Mouse (Mus musculus) neutrophil, adult 5-6 weeks (primary cell): ENCODE measurements around the gene Hmox2. TPM values are rescaled to one million over a fixed set of nuclear protein-coding genes. Genes with fewer than 3 reads are reported as not detected.

Source experiments
- ATAC-seq: fragments of 151-379, 151-347 bp; 2 replicates; pipeline ENCODE4 v1.8.0; 2017; ENCODE audit warnings: mild to moderate bottlenecking, moderate TSS enrichment; ENCODE audit not compliant: insufficient number of reproducible peaks, poor library complexity, low FRiP score, severe bottlenecking; ENCODE audit errors: extremely low read depth
- total RNA-seq: library from RNA; stranded (forward); fragments of 200-1000 nt; gene quantifications from 2 replicates; pipeline ENCODE4 v1.2.3, GENCODE M21; 2017

Gene Hmox2
- total RNA-seq, 1 experiment from 2014 or later = 70.6 TPM

GRCm38 (mm10) chr16:4722128-4722914, 3.8 kb upstream of the Hmox2 start:
- no peak for ATAC-seq

- peak; percentile 50; the same call in 1 of the 2 replicates for ATAC-seq
Measured at GRCm38 (mm10) chr16:4722915-4723209, 3.3 kb upstream of the Hmox2 start.

- ATAC-seq = no peak
Measured at GRCm38 (mm10) chr16:4725266-4725665, 895 bp upstream of the Hmox2 start.

- peak; percentile 37; the same call in 1 of the 2 replicates for ATAC-seq
Measured at GRCm38 (mm10) chr16:4726528-4727128, 467 bp downstream of the Hmox2 start.

- no peak for ATAC-seq
Measured at GRCm38 (mm10) chr16:4727526-4727925, 1.4 kb downstream of the Hmox2 start.

- ATAC-seq = no peak
Measured at GRCm38 (mm10) chr16:4727963-4728362, 1.8 kb downstream of the Hmox2 start.

GRCm38 (mm10) chr16:4730776-4731358, 4.7 kb downstream of the Hmox2 start:
- ATAC-seq = no peak

- ATAC-seq = no peak
Measured at GRCm38 (mm10) chr16:4736262-4736661, 10.1 kb downstream of the Hmox2 start.

- no peak for ATAC-seq
Measured at GRCm38 (mm10) chr16:4739994-4740393, 13.8 kb downstream of the Hmox2 start.

- no peak for ATAC-seq
Measured at GRCm38 (mm10) chr16:4742186-4742585, 16.0 kb downstream of the Hmox2 start.

GRCm38 (mm10) chr16:4752155-4752554, 26.0 kb downstream of the Hmox2 start:
- ATAC-seq = no peak

- no peak for ATAC-seq
Measured at GRCm38 (mm10) chr16:4754045-4754444, 27.9 kb downstream of the Hmox2 start.

GRCm38 (mm10) chr16:4756660-4757335, 30.6 kb downstream of the Hmox2 start:
- peak; percentile 72 for ATAC-seq

- ATAC-seq = no peak
Measured at GRCm38 (mm10) chr16:4762437-4762836, 36.3 kb downstream of the Hmox2 start.

GRCm38 (mm10) chr16:4763276-4763675, 37.1 kb downstream of the Hmox2 start:
- ATAC-seq = 0 out of 2 replicates have a peak, but pooled peaks have one; percentile 33

GRCm38 (mm10) chr16:4765852-4766251, 39.7 kb downstream of the Hmox2 start:
- ATAC-seq = no peak

- no peak for ATAC-seq
Measured at GRCm38 (mm10) chr16:4767012-4767790, 41.0 kb downstream of the Hmox2 start.

GRCm38 (mm10) chr16:4768719-4769118, 42.6 kb downstream of the Hmox2 start:
- ATAC-seq = no peak
